Mouse (Mus musculus): ENCODE results near the gene Eml6.

Eml6 gene

GRCm38 (mm10) chr11:29693576-29694410 lies 332.0 kb downstream of the Eml6 start:
- ChIA-PET CTCF (interaction anchor here in 3 of 4 experiments (0.6 to 2.2 kb wide), 11 partner anchors 8 to 1133 kb away, joined by 3 to 10 read pairs (median 4); partner anchors contain the start of genes Mtif2 (in 1 of the 3) and Rps27a (in 1 of the 3)), POLR2A (interaction anchor here (0.6 to 15.3 kb wide), 78 partner anchors 8 to 183 kb away, joined by 3 to 376 read pairs (median 11); partner anchors contain the start of genes Clhc1 (in 3 of the 4), Mtif2 (in 3 of the 4), Rps27a (in 3 of the 4) and Prorsd1 (in 2 of the 4))

All from embryonic stem cell, embryonic (primary cell).